Mouse (Mus musculus) stomach, embryonic 15.5 days (tissue): Measurements from ENCODE around the gene Pom121. TPM values are rescaled to one million over a fixed set of nuclear protein-coding genes. Genes with fewer than 3 reads are reported as not detected.

Source experiments
- ATAC-seq: fragments of 200-750 bp; cut with Nextera tagmentation; 2 replicates; pipeline ENCODE4 v1.8.0; 2017; ENCODE audit warnings: low read depth, moderate number of reproducible peaks, moderate TSS enrichment; ENCODE audit not compliant: insufficient read depth, low FRiP score
- H3K27ac ChIP-seq: fragments of 300-500 bp; sonication (generic); 2 replicates; pipeline ENCODE4 v1.5.1; 2015; ENCODE audit warnings: mild to moderate bottlenecking, inconsistent platforms
- H3K27me3 ChIP-seq: fragments of 300-500 bp; sonication (generic); replicated peaks from 2 replicates; pipeline ENCODE4 v1.6.1; 2015; ENCODE audit warnings: inconsistent platforms
- H3K36me3 ChIP-seq: fragments of 300-500 bp; sonication (generic); 2 replicates; pipeline ENCODE4 v1.6.1; 2015; ENCODE audit warnings: inconsistent platforms
- H3K4me1 ChIP-seq: fragments of 300-500 bp; sonication (generic); 2 replicates; pipeline ENCODE4 v1.6.1; 2015; ENCODE audit warnings: inconsistent platforms
- H3K4me2 ChIP-seq: fragments of 300-500 bp; sonication (generic); 2 replicates; pipeline ENCODE4 v1.6.1; 2015; ENCODE audit warnings: mild to moderate bottlenecking, inconsistent platforms
- H3K4me3 ChIP-seq: fragments of 300-500 bp; sonication (generic); replicated peaks from 2 replicates; pipeline ENCODE4 v1.5.1; 2015; ENCODE audit warnings: inconsistent platforms
- H3K9ac ChIP-seq: fragments of 300-500 bp; sonication (generic); 2 replicates; pipeline ENCODE4 v1.6.1; 2015; ENCODE audit warnings: inconsistent platforms
- H3K9me3 ChIP-seq: fragments of 300-500 bp; sonication (generic); 2 replicates; pipeline ENCODE4 v1.6.1; 2016; ENCODE audit warnings: inconsistent platforms
- WGBS: fragments of 180-500 bp; shearing (Covaris S2); methylation state at CpG from one replicate; pipeline ENCODE4 v1.1.7; 2015; 5-methylcytosine and 5-hydroxymethylcytosine counted together
- microRNA-seq: library from miRNA; unstranded; fragments of <30 nt; microRNA quantifications from one replicate; pipeline ENCODE4, GENCODE M21; 2016
- polyA plus RNA-seq: library from polyadenylated mRNA; unstranded; fragments of >200 nt; fragmentation: Nextera tagmentation; extraction: Ambion mirVana; gene quantifications from 2 replicates; pipeline ENCODE4 v1.2.1, GENCODE M21; 2015

Pom121 gene
- polyA plus RNA-seq, 1 experiment from 2014 or later = 11.2 TPM

GRCm38 (mm10) chr5:135337575-135337974 lies 56.8 kb downstream of the Pom121 start:
- H3K36me3 ChIP-seq = no peaks in the 10 kb centered on the region
- H3K4me1 ChIP-seq = no peaks in the 10 kb centered on the region
- H3K27ac ChIP-seq = no peak overlapping the region
- no peaks in the 10 kb centered on the region for H3K9me3 ChIP-seq
- no peak for ATAC-seq
- H3K4me3 ChIP-seq = no peak overlapping the region
- no peak overlapping the region for H3K9ac ChIP-seq
- 30% methylated on average over 3 of the region's 3 CpGs for WGBS
- H3K4me2 ChIP-seq = no peak overlapping the region
- H3K27me3 ChIP-seq = no peaks in the 10 kb centered on the region

GRCm38 (mm10) chr5:135331161-135331560 lies 63.2 kb downstream of the Pom121 start:
- Histone ChIP-seq H3K4me1 (no peaks in the 10 kb centered on the region), H3K9me3 (no peaks in the 10 kb centered on the region), H3K4me3 (no peak overlapping the region), H3K9ac (no peak overlapping the region), H3K27me3 (no peaks in the 10 kb centered on the region), H3K4me2 (no peak overlapping the region), H3K27ac (no peak overlapping the region), H3K36me3 (no peaks in the 10 kb centered on the region)
- no peak for ATAC-seq
- 77% methylated on average over 6 of the region's 6 CpGs for WGBS

GRCm38 (mm10) chr5:135330201-135330600 lies 64.1 kb downstream of the Pom121 start:
- WGBS = 84% methylated on average over 5 of the region's 5 CpGs
- no peak for ATAC-seq
- Histone ChIP-seq H3K27me3 (no peaks in the 10 kb centered on the region), H3K9me3 (no peaks in the 10 kb centered on the region), H3K4me2 (no peak overlapping the region), H3K4me1 (no peaks in the 10 kb centered on the region), H3K27ac (no peak overlapping the region), H3K4me3 (no peak overlapping the region), H3K36me3 (no peaks in the 10 kb centered on the region), H3K9ac (no peak overlapping the region)

GRCm38 (mm10) chr5:135329471-135329870 lies 64.9 kb downstream of the Pom121 start:
- ATAC-seq = no peak
- Histone ChIP-seq H3K9me3 (no peaks in the 10 kb centered on the region), H3K4me1 (no peaks in the 10 kb centered on the region), H3K27ac (no peak overlapping the region), H3K36me3 (no peaks in the 10 kb centered on the region), H3K9ac (no peak overlapping the region), H3K27me3 (no peaks in the 10 kb centered on the region), H3K4me3 (no peak overlapping the region), H3K4me2 (no peak overlapping the region)
- 81% methylated on average over 4 of the region's 4 CpGs for WGBS

Small RNA genes within 50 kb of the gene (microRNA-seq; reads per million reads assigned to microRNA genes)
- gene Mir7033 = 0.77 reads per million

Other genes starting within 250 kb of the Pom121 start
- 20.9 and 27.0 TPM in 2 replicates for gene Tbl2, start 244.9 kb downstream of the Pom121 start, polyA plus RNA-seq
- gene Bcl7b, start 226.3 kb downstream of the Pom121 start, polyA plus RNA-seq = 48.4 and 56.0 TPM in 2 replicates
- 37.3 and 40.1 TPM in 2 replicates for gene Baz1b, start 207.3 kb downstream of the Pom121 start, polyA plus RNA-seq
- 0.90 and 1.4 TPM in 2 replicates for gene Fzd9, start 143.3 kb downstream of the Pom121 start, polyA plus RNA-seq
- gene Fkbp6, start 44.5 kb downstream of the Pom121 start, polyA plus RNA-seq = 0.41 and 0.83 TPM in 2 replicates
- gene Trim50, start 41.3 kb downstream of the Pom121 start, polyA plus RNA-seq = 0.37 and 0.83 TPM in 2 replicates
- 29.0 and 32.0 TPM in 2 replicates for gene Nsun5, start 24.6 kb downstream of the Pom121 start, polyA plus RNA-seq
- gene Hip1, start 150.6 kb upstream of the Pom121 start, polyA plus RNA-seq = 23.3 and 23.8 TPM in 2 replicates
- gene Ccl26, start 169.0 kb upstream of the Pom121 start, polyA plus RNA-seq = not detected in 2 replicates
- gene Ccl24, start 178.5 kb upstream of the Pom121 start, polyA plus RNA-seq = 6.7 and 9.5 TPM in 2 replicates
- 38.5 and 39.7 TPM in 2 replicates for gene Rhbdd2, start 238.1 kb upstream of the Pom121 start, polyA plus RNA-seq